In the genomic region with DNA sequence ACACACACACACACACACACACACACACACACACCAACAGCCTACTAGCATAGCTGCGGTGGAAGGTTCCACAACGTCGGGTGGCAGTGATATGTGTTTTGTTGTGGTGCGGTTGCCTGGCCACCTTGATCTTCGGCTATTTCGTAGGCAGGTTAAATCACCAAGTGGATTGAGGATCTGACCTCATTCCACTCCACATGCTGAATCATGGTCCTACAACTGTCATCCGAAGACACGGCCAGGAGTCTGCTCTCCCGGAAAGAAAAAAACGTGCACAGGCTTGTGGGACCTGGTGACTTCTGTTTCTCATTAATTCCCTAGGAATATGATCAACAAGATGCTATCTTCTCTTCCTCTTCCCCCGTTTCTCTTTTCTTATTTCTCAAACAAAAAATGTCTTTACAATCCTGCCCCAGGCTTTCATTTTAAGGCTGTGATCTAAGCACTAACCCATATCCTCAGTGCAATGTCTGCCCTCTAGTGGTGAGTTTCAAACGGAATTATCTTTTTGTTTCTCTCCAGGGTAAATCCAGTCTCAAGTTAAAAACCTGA, we compare ENCODE assay signal across 8 mouse cellular contexts. TPM values are rescaled to one million over a fixed set of nuclear protein-coding genes. Genes with fewer than 3 reads are reported as not detected.
DNase-seq lines count a peak whose midpoint lies in the region; ATAC-seq and TF ChIP-seq lines count a peak whose summit lies in the region.

No protein-coding gene starts in this region.

- peaks cover 9% of the 10 kb centered on the region for H3K4me1 ChIP-seq in cerebellum, adult 2 months (ENCODE audit: control insufficient read depth, insufficient read depth, low read length)
- no peaks in the 10 kb centered on the region for H3K4me1 ChIP-seq in midbrain, embryonic 14.5 days (ENCODE audit: control insufficient read depth, insufficient read depth, low read length)

- no peaks in the 10 kb centered on the region for H3K9me3 ChIP-seq in midbrain, embryonic 14.5 days (ENCODE audit: control insufficient read depth, low read length)

- H3K4me3 ChIP-seq in cerebellum, adult 2 months (replicated peaks; ENCODE audit: insufficient read depth, low read depth, low read length) = peak overlapping the region; percentile 70
- H3K4me3 ChIP-seq in midbrain, embryonic 14.5 days (replicated peaks; ENCODE audit: low read depth, low read length) = no peak overlapping the region

- H3K4me2 ChIP-seq in midbrain, embryonic 14.5 days (ENCODE audit: low read length) = peak overlapping the region; percentile 39

- WGBS in cerebellum, adult 2 months = 5% methylated on average over 12 of the region's 12 CpGs
- 55% methylated on average over 12 of the region's 12 CpGs for WGBS in midbrain, embryonic 14.5 days

- DNase-seq in urinary bladder, postnatal 25 days (ENCODE audit: low spot score) = peak; percentile 31
- DNase-seq in urinary bladder, postnatal 4 days (ENCODE audit: low spot score in 2 of 2) = no peak
- peak; percentile 71 to 78 for DNase-seq in cerebellum, adult 2 months
- peak; percentile 54 to 65 for DNase-seq in frontal cortex, postnatal 36 days (ENCODE audit: low spot score in 2 of 2)
- peak; percentile 92 for DNase-seq in induced T-regulatory cell, adult 2 months (ENCODE audit: low read depth)
- DNase-seq in left cerebral cortex, postnatal 10 days (ENCODE audit: extremely low spot score in 1 of 2, low spot score in 2 of 2) = peak; percentile 26 to 83
- peak; percentile 92 for DNase-seq in midbrain, embryonic 14.5 days
- DNase-seq in thymus, postnatal 0 days (ENCODE audit: low spot score) = peak; percentile 83

- H3K27ac ChIP-seq in cerebellum, adult 2 months (ENCODE audit: insufficient read depth, low read length) = peak overlapping the region; percentile 62; the same call in 1 of the 2 replicates
- no peak overlapping the region for H3K27ac ChIP-seq in midbrain, embryonic 14.5 days (replicated peaks; ENCODE audit: low read depth, low read length)

- TF ChIP-seq CTCF in cerebellum, adult 2 months (IDR thresholded peaks at IDR 0.05; ENCODE audit: borderline replicate concordance, insufficient read depth, low read depth, low read length) = no peak

- no peak for TF ChIP-seq POLR2A in cerebellum, adult 2 months (IDR thresholded peaks at IDR 0.05; ENCODE audit: borderline replicate concordance, insufficient read depth, low read length)

- no peak overlapping the region for H3K9ac ChIP-seq in midbrain, embryonic 14.5 days (replicated peaks; ENCODE audit: low read length)

- intact Hi-C loops in left cerebral cortex, postnatal 10 days (cut with DNase I) = loop anchor here (5.0 kb wide), 2 partner anchors 122 to 1028 kb away; a partner anchor contains a TSS

- peak; percentile 79; the same call in 1 of the 2 replicates for ATAC-seq in midbrain, embryonic 14.5 days (ENCODE audit: low FRiP score, low TSS enrichment)

- H3K27me3 ChIP-seq in cerebellum, adult 2 months (ENCODE audit: control insufficient read depth, insufficient read depth, low read length) = no peaks in the 10 kb centered on the region
- no peaks in the 10 kb centered on the region for H3K27me3 ChIP-seq in midbrain, embryonic 14.5 days (ENCODE audit: control insufficient read depth, insufficient read depth, low read length)

- no peaks in the 10 kb centered on the region for H3K36me3 ChIP-seq in midbrain, embryonic 14.5 days (ENCODE audit: control insufficient read depth, insufficient read depth, low read length)

RNA-seq across cellular contexts. Expression of a gene that starts 43.6 kb away (rescaled TPM):
- 0.87 and 0.98 TPM in 2 replicates for polyA plus RNA-seq in cerebellum, adult 2 months (2012; rRNA removed)
- total RNA-seq in left cerebral cortex, postnatal 10 days (2021) = 1 to 10 TPM in 1 of 2 experiments, under 1 TPM in 1; 0.73 to 2.0 TPM
- 0.08 and 0.20 TPM in 2 replicates for polyA plus RNA-seq in midbrain, embryonic 14.5 days (2014; fragmentation: Nextera tagmentation; extraction: Ambion mirVana)
- polyA plus RNA-seq in thymus, postnatal 0 days (2015; fragmentation: Nextera tagmentation; extraction: Ambion mirVana) = 0.26 and 0.60 TPM in 2 replicates

Comparison
In these comparisons a context has a peak if more than half of its experiments do, and no peak if none do; other contexts are left out.
1. DNase-seq: peak in urinary bladder, postnatal 25 days (single experiment), cerebellum, adult 2 months (2 of 2), frontal cortex, postnatal 36 days (2 of 2), induced T-regulatory cell, adult 2 months (single experiment), left cerebral cortex, postnatal 10 days (2 of 2), midbrain, embryonic 14.5 days (single experiment) and thymus, postnatal 0 days (single experiment); none in urinary bladder, postnatal 4 days (0 of 2).